Mouse (Mus musculus): ENCODE measurements around the gene Sypl. TPM values are rescaled to one million over a fixed set of nuclear protein-coding genes. Genes with fewer than 3 reads are reported as not detected.

The Sypl gene
- polyA plus RNA-seq, 1 experiment = 54.7 TPM

GRCm38 (mm10) chr12:32928180-32928579 is 25.5 kb upstream of the Sypl start:
- no peak for DNase-seq
- H3K27ac ChIP-seq (ENCODE audit: insufficient read depth, low read length) = no peak overlapping the region
- no peaks in the 10 kb centered on the region for H3K27me3 ChIP-seq (ENCODE audit: control insufficient read depth, insufficient read depth, low read length)
- H3K4me1 ChIP-seq (ENCODE audit: control insufficient read depth, insufficient read depth, low read length) = peaks cover 13% of the 10 kb centered on the region
- TF ChIP-seq POLR2A (IDR thresholded peaks at IDR 0.05; ENCODE audit: borderline replicate concordance, insufficient read depth, low read length) = no peak
- TF ChIP-seq CTCF (IDR thresholded peaks at IDR 0.05; ENCODE audit: borderline replicate concordance, insufficient read depth, low read depth, low read length) = no peak
- 92% methylated on average over 3 of the region's 3 CpGs for WGBS
- H3K4me3 ChIP-seq (replicated peaks; ENCODE audit: insufficient read depth, low read depth, low read length) = no peak overlapping the region

DNA sequence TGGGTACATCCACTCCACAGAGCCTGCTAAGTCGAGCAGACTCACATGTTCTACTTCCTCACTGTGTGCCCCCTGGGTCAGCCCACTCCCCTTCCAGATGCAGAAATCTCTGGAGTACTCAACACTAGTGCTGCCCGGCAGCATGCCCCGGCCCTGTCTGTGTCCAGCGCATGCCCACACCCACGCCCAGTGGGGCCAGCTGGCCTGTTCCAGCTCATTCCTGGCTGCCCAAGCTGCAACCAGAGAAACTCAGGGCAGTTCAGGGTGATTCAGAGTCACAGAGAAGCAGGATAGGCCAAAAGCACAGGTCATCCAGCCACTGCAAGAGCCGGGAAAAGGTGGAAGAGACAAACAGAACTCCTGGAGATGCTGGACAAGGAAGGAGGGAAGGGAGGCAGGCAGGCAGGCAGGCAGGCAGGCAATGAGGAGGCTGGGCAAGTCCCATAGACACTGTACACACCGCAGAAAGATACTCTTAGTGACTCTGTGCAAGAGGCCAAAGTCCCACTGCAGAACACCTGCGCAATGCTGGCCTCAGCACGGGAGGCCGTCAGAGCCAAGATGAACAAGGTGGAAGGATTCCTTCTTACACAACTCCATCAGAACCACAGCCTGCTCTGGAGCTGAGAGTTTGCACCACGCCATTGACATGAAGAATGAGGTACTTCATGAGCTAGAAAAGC is 23.7 kb upstream of the Sypl start:
- Histone ChIP-seq H3K4me1 (ENCODE audit: control insufficient read depth, insufficient read depth, low read length) (peaks cover 13% of the 10 kb centered on the region), H3K4me3 (replicated peaks; ENCODE audit: insufficient read depth, low read depth, low read length) (no peak overlapping the region), H3K27me3 (ENCODE audit: control insufficient read depth, insufficient read depth, low read length) (no peaks in the 10 kb centered on the region), H3K27ac (ENCODE audit: insufficient read depth, low read length) (no peak overlapping the region)
- 87% methylated on average over 11 of the region's 11 CpGs for WGBS
- TF ChIP-seq CTCF (IDR thresholded peaks at IDR 0.05; ENCODE audit: borderline replicate concordance, insufficient read depth, low read depth, low read length) (no peak), POLR2A (IDR thresholded peaks at IDR 0.05; ENCODE audit: borderline replicate concordance, insufficient read depth, low read length) (no peak)
- DNase-seq = no peak

- peaks cover 13% of the 10 kb centered on the region for H3K4me1 ChIP-seq (ENCODE audit: control insufficient read depth, insufficient read depth, low read length)
- DNase-seq = no peak
- 92% methylated on average over 7 of the region's 7 CpGs for WGBS
These were observed 23.1 kb upstream of the Sypl start for GRCm38 (mm10) chr12:32930566-32930965.

DNA sequence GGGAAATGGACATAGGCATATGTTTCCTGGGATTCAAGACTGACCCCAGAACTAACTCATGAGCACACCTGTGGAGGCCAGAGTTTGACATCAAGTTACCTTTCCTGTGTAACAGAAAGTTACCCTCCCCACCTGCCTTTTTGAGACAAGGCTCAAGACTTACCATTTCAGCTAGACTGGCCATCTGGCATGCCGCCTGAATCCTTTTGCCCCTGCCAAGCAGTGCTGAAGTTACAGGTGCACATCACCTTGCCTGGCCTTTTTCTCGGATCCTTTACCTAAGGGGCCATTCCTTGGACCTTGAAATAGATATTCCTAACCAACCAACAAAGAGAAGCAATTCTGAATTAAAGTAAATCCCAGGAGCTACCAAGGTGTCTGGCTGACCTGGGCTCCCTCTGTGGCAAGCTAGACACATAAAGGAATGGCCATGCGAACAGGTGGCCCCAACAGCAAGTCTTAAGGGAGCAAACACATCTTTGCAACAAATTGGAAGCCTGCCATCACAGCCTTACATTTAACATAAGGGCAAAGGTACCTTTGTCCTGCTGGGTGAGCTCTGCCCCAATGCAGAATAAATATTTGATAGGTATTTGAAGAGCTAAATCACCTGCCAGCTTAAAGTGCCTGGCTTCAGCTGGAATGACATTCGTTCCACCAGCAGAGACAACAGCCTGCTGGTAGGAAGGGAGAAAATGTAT is 17.3 kb upstream of the Sypl start:
- no peak for TF ChIP-seq POLR2A (IDR thresholded peaks at IDR 0.05; ENCODE audit: borderline replicate concordance, insufficient read depth, low read length)
- no peak for TF ChIP-seq CTCF (IDR thresholded peaks at IDR 0.05; ENCODE audit: borderline replicate concordance, insufficient read depth, low read depth, low read length)
- DNase-seq = no peak
- no peak overlapping the region for H3K27ac ChIP-seq (ENCODE audit: insufficient read depth, low read length)
- no peak overlapping the region for H3K4me3 ChIP-seq (replicated peaks; ENCODE audit: insufficient read depth, low read depth, low read length)
- WGBS = 63% methylated on average over 4 of the region's 4 CpGs
- no peaks in the 10 kb centered on the region for H3K27me3 ChIP-seq (ENCODE audit: control insufficient read depth, insufficient read depth, low read length)
- H3K4me1 ChIP-seq (ENCODE audit: control insufficient read depth, insufficient read depth, low read length) = no peaks in the 10 kb centered on the region

More at GRCm38 (mm10) chr12:32930566-32930965, 23.1 kb upstream of the Sypl start:
- Histone ChIP-seq H3K27ac (ENCODE audit: insufficient read depth, low read length) (no peak overlapping the region), H3K27me3 (ENCODE audit: control insufficient read depth, insufficient read depth, low read length) (no peaks in the 10 kb centered on the region), H3K4me3 (replicated peaks; ENCODE audit: insufficient read depth, low read depth, low read length) (no peak overlapping the region)
- no peak for TF ChIP-seq POLR2A (IDR thresholded peaks at IDR 0.05; ENCODE audit: borderline replicate concordance, insufficient read depth, low read length)
- TF ChIP-seq CTCF (IDR thresholded peaks at IDR 0.05; ENCODE audit: borderline replicate concordance, insufficient read depth, low read depth, low read length) = no peak

- Histone ChIP-seq H3K4me1 (ENCODE audit: control insufficient read depth, insufficient read depth, low read length) (no peaks in the 10 kb centered on the region; the same call in 1 of the 2 replicates), H3K27ac (ENCODE audit: insufficient read depth, low read length) (no peak overlapping the region), H3K27me3 (ENCODE audit: control insufficient read depth, insufficient read depth, low read length) (no peaks in the 10 kb centered on the region), H3K4me3 (replicated peaks; ENCODE audit: insufficient read depth, low read depth, low read length) (no peak overlapping the region)
- no peak for DNase-seq
- TF ChIP-seq CTCF (IDR thresholded peaks at IDR 0.05; ENCODE audit: borderline replicate concordance, insufficient read depth, low read depth, low read length) = no peak
- no peak for TF ChIP-seq POLR2A (IDR thresholded peaks at IDR 0.05; ENCODE audit: borderline replicate concordance, insufficient read depth, low read length)
- WGBS = 88% methylated on average over 4 of the region's 4 CpGs
These were observed 12.6 kb upstream of the Sypl start for GRCm38 (mm10) chr12:32941141-32941540.

- 32% methylated on average over 4 of the region's 4 CpGs for WGBS
- Histone ChIP-seq H3K27ac (ENCODE audit: insufficient read depth, low read length) (no peak overlapping the region; the same call in 1 of the 2 replicates), H3K27me3 (ENCODE audit: control insufficient read depth, insufficient read depth, low read length) (no peaks in the 10 kb centered on the region), H3K4me3 (replicated peaks; ENCODE audit: insufficient read depth, low read depth, low read length) (no peak overlapping the region), H3K4me1 (ENCODE audit: control insufficient read depth, insufficient read depth, low read length) (no peaks in the 10 kb centered on the region; the same call in 1 of the 2 replicates)
- no peak for DNase-seq
- TF ChIP-seq CTCF (IDR thresholded peaks at IDR 0.05; ENCODE audit: borderline replicate concordance, insufficient read depth, low read depth, low read length) = no peak
- no peak for TF ChIP-seq POLR2A (IDR thresholded peaks at IDR 0.05; ENCODE audit: borderline replicate concordance, insufficient read depth, low read length)
These were observed 10.3 kb upstream of the Sypl start for GRCm38 (mm10) chr12:32943347-32943746.

GRCm38 (mm10) chr12:32943951-32944350 is 9.7 kb upstream of the Sypl start:
- H3K27me3 ChIP-seq (ENCODE audit: control insufficient read depth, insufficient read depth, low read length) = no peaks in the 10 kb centered on the region
- no peak overlapping the region; the same call in 1 of the 2 replicates for H3K27ac ChIP-seq (ENCODE audit: insufficient read depth, low read length)
- H3K4me1 ChIP-seq (ENCODE audit: control insufficient read depth, insufficient read depth, low read length) = no peaks in the 10 kb centered on the region; the same call in 1 of the 2 replicates
- no peak for TF ChIP-seq POLR2A (IDR thresholded peaks at IDR 0.05; ENCODE audit: borderline replicate concordance, insufficient read depth, low read length)
- H3K4me3 ChIP-seq (replicated peaks; ENCODE audit: insufficient read depth, low read depth, low read length) = no peak overlapping the region
- DNase-seq = no peak
- 59% methylated on average over 3 of the region's 3 CpGs for WGBS
